Mouse (Mus musculus): Measurements from ENCODE around the gene Mrgpra6. TPM values are rescaled to one million over a fixed set of nuclear protein-coding genes. Genes with fewer than 3 reads are reported as not detected.

Gene Mrgpra6
- polyA plus RNA-seq, 1 experiment from 2014 or later, result not detected

Other genes starting within 250 kb of the Mrgpra6 start
- gene Uevld, start 246.4 kb downstream of the Mrgpra6 start, polyA plus RNA-seq (2014; fragmentation: Nextera tagmentation; extraction: Ambion mirVana), result 9.3 and 10.6 TPM in 2 replicates
- gene Gm9999, start 221.3 kb downstream of the Mrgpra6 start, polyA plus RNA-seq (2014; fragmentation: Nextera tagmentation; extraction: Ambion mirVana), result not detected in 2 replicates
- gene Spty2d1, start 196.5 kb downstream of the Mrgpra6 start, polyA plus RNA-seq (2014; fragmentation: Nextera tagmentation; extraction: Ambion mirVana), result 15.6 and 18.8 TPM in 2 replicates
- gene Tmem86a, start 154.3 kb downstream of the Mrgpra6 start, polyA plus RNA-seq (2014; fragmentation: Nextera tagmentation; extraction: Ambion mirVana), result 13.7 and 15.5 TPM in 2 replicates
- 0.07 and 0.15 TPM in 2 replicates for gene Ptpn5, start 71.2 kb downstream of the Mrgpra6 start, polyA plus RNA-seq (2014; fragmentation: Nextera tagmentation; extraction: Ambion mirVana)
- not detected in 2 replicates for gene Mrgpra9, start 47.9 kb upstream of the Mrgpra6 start, polyA plus RNA-seq (2014; fragmentation: Nextera tagmentation; extraction: Ambion mirVana)
- gene Mrgpra1, start 149.3 kb upstream of the Mrgpra6 start, polyA plus RNA-seq (2014; fragmentation: Nextera tagmentation; extraction: Ambion mirVana), result not detected in 2 replicates
- not detected in 2 replicates for gene Mrgpra2a, start 247.2 kb upstream of the Mrgpra6 start, polyA plus RNA-seq (2014; fragmentation: Nextera tagmentation; extraction: Ambion mirVana)